Mouse (Mus musculus) heart, adult 9 months (tissue): ENCODE data around the gene Thsd4.
A peak's percentile ranks its signal among the peaks of the same experiment; 100 is the strongest.

Experiments used
- DNase-seq, 2 experiments: peaks; one replicate each; pipeline ENCODE4 v3.0.0; 2022; ENCODE audit warnings: low spot score in 2 of 2

Thsd4 gene

GRCm38 (mm10) chr9:60456651-60457050 is 65.2 kb downstream of the Thsd4 start:
- DNase-seq = no peak

- DNase-seq = peak; percentile 7 to 8
Observed at GRCm38 (mm10) chr9:60454406-60455076, 67.3 kb downstream of the Thsd4 start.

- no peak for DNase-seq
Observed at GRCm38 (mm10) chr9:60449498-60449897, 72.3 kb downstream of the Thsd4 start.

GRCm38 (mm10) chr9:60445821-60446220 is 76.0 kb downstream of the Thsd4 start:
- DNase-seq = no peak

- no peak for DNase-seq
Observed at GRCm38 (mm10) chr9:60441274-60441902, 80.5 kb downstream of the Thsd4 start.

GRCm38 (mm10) chr9:60440506-60440905 is 81.3 kb downstream of the Thsd4 start:
- DNase-seq = no peak

- DNase-seq = no peak
Observed at GRCm38 (mm10) chr9:60436246-60436645, 85.6 kb downstream of the Thsd4 start.

- DNase-seq = no peak
Observed at GRCm38 (mm10) chr9:60434093-60434492, 87.8 kb downstream of the Thsd4 start.

GRCm38 (mm10) chr9:60431924-60432323 is 89.9 kb downstream of the Thsd4 start:
- DNase-seq = no peak

- no peak for DNase-seq
Observed at GRCm38 (mm10) chr9:60430017-60430416, 91.8 kb downstream of the Thsd4 start.

- no peak for DNase-seq
Observed at GRCm38 (mm10) chr9:60414076-60414755, 107.6 kb downstream of the Thsd4 start.

GRCm38 (mm10) chr9:60410872-60411635 is 110.8 kb downstream of the Thsd4 start:
- no peak for DNase-seq

- no peak for DNase-seq
Observed at GRCm38 (mm10) chr9:60407374-60407773, 114.5 kb downstream of the Thsd4 start.

GRCm38 (mm10) chr9:60405777-60406176 is 116.1 kb downstream of the Thsd4 start:
- no peak for DNase-seq

GRCm38 (mm10) chr9:60402681-60403080 is 119.2 kb downstream of the Thsd4 start:
- DNase-seq = no peak

GRCm38 (mm10) chr9:60400001-60400400 is 121.8 kb downstream of the Thsd4 start:
- no peak for DNase-seq

- DNase-seq = no peak
Observed at GRCm38 (mm10) chr9:60398073-60398472, 123.8 kb downstream of the Thsd4 start.

GRCm38 (mm10) chr9:60396096-60396495 is 125.8 kb downstream of the Thsd4 start:
- no peak for DNase-seq

- DNase-seq = no peak
Observed at GRCm38 (mm10) chr9:60392916-60393315, 128.9 kb downstream of the Thsd4 start.

- DNase-seq = no peak
Observed at GRCm38 (mm10) chr9:60384751-60385150, 137.1 kb downstream of the Thsd4 start.

GRCm38 (mm10) chr9:60382941-60383340 is 138.9 kb downstream of the Thsd4 start:
- DNase-seq = no peak

GRCm38 (mm10) chr9:60382526-60382925 is 139.3 kb downstream of the Thsd4 start:
- DNase-seq = no peak
